Mouse (Mus musculus) ovary, adult 18-20 months (tissue): ENCODE data around the gene Milr1.
"Not testable (repeated sequence)": the region's sequence is repeated elsewhere in the genome, so short reads cannot be mapped to it uniquely, and the experiment has no call there.

Experiments used
- DNase-seq: peaks from one replicate; pipeline ENCODE4 v3.0.0; 2022; ENCODE audit warnings: low spot score, mixed read lengths

Gene Milr1

GRCm38 (mm10) chr11:106777395-106777794, 26.4 kb downstream of the Milr1 start:
- no peak for DNase-seq

GRCm38 (mm10) chr11:106778132-106778531, 27.1 kb downstream of the Milr1 start:
- DNase-seq = no peak

- no peak for DNase-seq
Measured at GRCm38 (mm10) chr11:106778589-106779387, 27.8 kb downstream of the Milr1 start.

GRCm38 (mm10) chr11:106779388-106780088, 28.5 kb downstream of the Milr1 start, which contains the start of gene Polg2:
TSS of gene Polg2 (minus strand) at chr11:106779537.
- peak; percentile 85 for DNase-seq

GRCm38 (mm10) chr11:106780089-106780425, 29.0 kb downstream of the Milr1 start:
- no peak for DNase-seq

GRCm38 (mm10) chr11:106780590-106781220, 29.7 kb downstream of the Milr1 start:
- no peak for DNase-seq

GRCm38 (mm10) chr11:106782271-106782670, 31.2 kb downstream of the Milr1 start:
- DNase-seq = not testable (repeated sequence)

- DNase-seq = no peak
Measured at GRCm38 (mm10) chr11:106782841-106783764, 32.1 kb downstream of the Milr1 start.

- no peak for DNase-seq
Measured at GRCm38 (mm10) chr11:106784476-106784875, 33.5 kb downstream of the Milr1 start.

GRCm38 (mm10) chr11:106785043-106785442, 34.0 kb downstream of the Milr1 start:
- DNase-seq = no peak

- DNase-seq = peak; percentile 81
Measured at GRCm38 (mm10) chr11:106787131-106788025, 36.4 kb downstream of the Milr1 start.

GRCm38 (mm10) chr11:106788026-106788774, 37.2 kb downstream of the Milr1 start:
- DNase-seq = peak; percentile 94

- DNase-seq = peak; percentile 95
Measured at GRCm38 (mm10) chr11:106788775-106789459, 37.9 kb downstream of the Milr1 start, which contains the start of the genes Ddx5 and Cep95. TSS of gene Ddx5 (minus strand) at chr11:106789185. TSS of gene Cep95 (plus strand) at chr11:106789252.

GRCm38 (mm10) chr11:106789649-106790048, 38.6 kb downstream of the Milr1 start:
- no peak for DNase-seq

- DNase-seq = no peak
Measured at GRCm38 (mm10) chr11:106793846-106794245, 42.8 kb downstream of the Milr1 start.

- no peak for DNase-seq
Measured at GRCm38 (mm10) chr11:106795679-106796078, 44.7 kb downstream of the Milr1 start.

GRCm38 (mm10) chr11:106802069-106802627, 51.1 kb downstream of the Milr1 start:
- DNase-seq = no peak

GRCm38 (mm10) chr11:106807442-106807841, 56.4 kb downstream of the Milr1 start:
- DNase-seq = not testable (repeated sequence)
